Mouse (Mus musculus) liver, adult (tissue): Measurements from ENCODE around the gene Grik2.

Experiments used
- GATA4 ChIP-seq: IDR thresholded peaks from 2 replicates; pipeline ENCODE4 v1.6.1; 2014; ENCODE audit warnings: mild to moderate bottlenecking, low read length; ENCODE audit not compliant: insufficient replicate concordance

Grik2 gene

GRCm38 (mm10) chr10:49191773-49192371 lies 596.7 kb downstream of the Grik2 start:
- TF ChIP-seq GATA4, result no peak

GRCm38 (mm10) chr10:49191291-49191690 lies 597.3 kb downstream of the Grik2 start:
- TF ChIP-seq GATA4, result no peak

- no peak for TF ChIP-seq GATA4
Measured at GRCm38 (mm10) chr10:49154134-49154533, 634.4 kb downstream of the Grik2 start.

- TF ChIP-seq GATA4, result no peak
Measured at GRCm38 (mm10) chr10:49149714-49150113, 638.9 kb downstream of the Grik2 start.

GRCm38 (mm10) chr10:49142658-49143057 lies 645.9 kb downstream of the Grik2 start:
- TF ChIP-seq GATA4, result no peak

GRCm38 (mm10) chr10:49136816-49137215 lies 651.8 kb downstream of the Grik2 start:
- no peak for TF ChIP-seq GATA4

GRCm38 (mm10) chr10:49131311-49131710 lies 657.3 kb downstream of the Grik2 start:
- TF ChIP-seq GATA4, result no peak

- no peak for TF ChIP-seq GATA4
Measured at GRCm38 (mm10) chr10:49050339-49050738, 738.2 kb downstream of the Grik2 start.

- TF ChIP-seq GATA4, result no peak
Measured at GRCm38 (mm10) chr10:49049391-49049790, 739.2 kb downstream of the Grik2 start.
